Mouse (Mus musculus) megakaryocyte, embryonic 14.5 days (primary cell): ENCODE measurements around the gene Yju2.

Source experiments
- FLI1 ChIP-seq: IDR thresholded peaks from 2 replicates; pipeline ENCODE4 v1.6.1; 2012; ENCODE audit warnings: low read length, inconsistent platforms, mixed read lengths
- GATA1 ChIP-seq: IDR thresholded peaks from 3 replicates; pipeline ENCODE4 v1.6.1; 2012; ENCODE audit warnings: mixed read lengths, low read length, inconsistent platforms, borderline replicate concordance

- TF ChIP-seq GATA1 (no peak), FLI1 (no peak)
Measured at GRCm38 (mm10) chr17:55960791-55961190, 1.9 kb downstream of the Yju2 start.
